Mouse (Mus musculus) C2C12 (cell line): ENCODE results near the gene Mgat4b. TPM values are rescaled to one million over a fixed set of nuclear protein-coding genes. Genes with fewer than 3 reads are reported as not detected.

ENCODE experiments used
- H3K27me3 ChIP-seq: one replicate; pipeline ENCODE4 v1.6.1; 2011; ENCODE audit not compliant: control insufficient read depth, insufficient read depth, insufficient read length
- H3K36me3 ChIP-seq: one replicate; pipeline ENCODE4 v1.6.1; 2011; ENCODE audit not compliant: control insufficient read depth, insufficient read depth
- H3K4me3 ChIP-seq: one replicate; pipeline ENCODE4 v1.5.1; 2011; ENCODE audit warnings: mild to moderate bottlenecking, control low read depth; ENCODE audit not compliant: poor library complexity, insufficient read depth, severe bottlenecking
- H3K79me2 ChIP-seq: one replicate; pipeline ENCODE4 v1.6.1; 2011; ENCODE audit not compliant: control insufficient read depth, insufficient read depth
- H3K79me3 ChIP-seq: one replicate; pipeline ENCODE4 v1.6.1; 2011; ENCODE audit warnings: low read depth, control low read depth
- H3ac ChIP-seq: one replicate; pipeline ENCODE3; 2011; ENCODE audit warnings: low read depth; ENCODE audit not compliant: control insufficient read depth, insufficient read length
- CEBPB ChIP-seq: IDR thresholded peaks from one replicate; pipeline ENCODE4 v1.6.1; 2011; ENCODE audit warnings: low read depth, mild to moderate bottlenecking, control low read depth, moderate library complexity
- CTCF ChIP-seq: IDR thresholded peaks from one replicate; pipeline ENCODE4 v1.5.1; 2011; ENCODE audit not compliant: control insufficient read depth, insufficient read depth, insufficient read length
- FOSL1 ChIP-seq: IDR thresholded peaks from one replicate; pipeline ENCODE4 v1.8.0; 2011; ENCODE audit warnings: mild to moderate bottlenecking, low read length; ENCODE audit not compliant: poor library complexity, insufficient read depth, severe bottlenecking
- MAX ChIP-seq: IDR thresholded peaks from one replicate; pipeline ENCODE4 v1.6.1; 2011; ENCODE audit warnings: mild to moderate bottlenecking, control low read depth
- MYOD1 ChIP-seq: IDR thresholded peaks from one replicate; pipeline ENCODE4 v1.6.1; 2011; ENCODE audit warnings: low read depth; ENCODE audit not compliant: control insufficient read depth, insufficient read length
- MYOG ChIP-seq: IDR thresholded peaks from one replicate; pipeline ENCODE4 v1.6.1; 2011; ENCODE audit not compliant: control insufficient read depth, insufficient read length; ENCODE audit errors: extremely low read depth
- USF1 ChIP-seq: IDR thresholded peaks from one replicate; pipeline ENCODE4 v1.6.1; 2011; ENCODE audit warnings: low read depth, mild to moderate bottlenecking, control low read depth, moderate library complexity
- polyA plus RNA-seq: library from polyadenylated mRNA; unstranded; fragments of >200 nt; fragmentation: generic; extraction: Trizol; gene quantifications from one replicate; pipeline ENCODE4 v1.2.1, GENCODE M21; 2012; ENCODE audit warnings: missing spikeins

Mgat4b gene
- polyA plus RNA-seq, 1 experiment = 139 TPM

DNA sequence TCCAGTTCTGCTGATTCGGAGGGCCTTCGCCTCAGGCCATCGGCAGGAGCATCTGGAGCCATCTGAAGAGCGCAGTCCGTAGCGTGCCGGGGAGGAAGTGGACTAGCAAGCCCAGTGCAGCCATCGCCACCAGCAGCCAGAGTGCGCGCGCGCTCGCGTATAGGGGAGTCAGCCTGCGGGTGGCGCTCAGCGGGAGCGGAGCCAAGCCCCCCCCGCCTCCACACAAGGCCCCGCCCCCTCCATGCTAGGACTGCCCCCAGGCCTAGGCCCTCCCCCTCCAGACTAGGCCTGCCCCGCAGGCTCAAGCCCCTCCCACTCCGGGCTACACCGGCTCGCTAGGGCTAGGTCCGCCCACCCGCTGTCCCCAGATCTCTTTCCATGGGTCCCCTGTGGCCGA lies 25.8 kb downstream of the Mgat4b start:
- Histone ChIP-seq H3K4me3 (no peak overlapping the region), H3K27me3 (no peaks in the 10 kb centered on the region), H3K79me2 (peaks cover 7% of the 10 kb centered on the region), H3ac (peak overlapping the region; percentile 22), H3K36me3 (peaks cover 49% of the 10 kb centered on the region), H3K79me3 (no peaks in the 10 kb centered on the region)
- TF ChIP-seq USF1 (no peak), CTCF (peak; percentile 95)

DNA sequence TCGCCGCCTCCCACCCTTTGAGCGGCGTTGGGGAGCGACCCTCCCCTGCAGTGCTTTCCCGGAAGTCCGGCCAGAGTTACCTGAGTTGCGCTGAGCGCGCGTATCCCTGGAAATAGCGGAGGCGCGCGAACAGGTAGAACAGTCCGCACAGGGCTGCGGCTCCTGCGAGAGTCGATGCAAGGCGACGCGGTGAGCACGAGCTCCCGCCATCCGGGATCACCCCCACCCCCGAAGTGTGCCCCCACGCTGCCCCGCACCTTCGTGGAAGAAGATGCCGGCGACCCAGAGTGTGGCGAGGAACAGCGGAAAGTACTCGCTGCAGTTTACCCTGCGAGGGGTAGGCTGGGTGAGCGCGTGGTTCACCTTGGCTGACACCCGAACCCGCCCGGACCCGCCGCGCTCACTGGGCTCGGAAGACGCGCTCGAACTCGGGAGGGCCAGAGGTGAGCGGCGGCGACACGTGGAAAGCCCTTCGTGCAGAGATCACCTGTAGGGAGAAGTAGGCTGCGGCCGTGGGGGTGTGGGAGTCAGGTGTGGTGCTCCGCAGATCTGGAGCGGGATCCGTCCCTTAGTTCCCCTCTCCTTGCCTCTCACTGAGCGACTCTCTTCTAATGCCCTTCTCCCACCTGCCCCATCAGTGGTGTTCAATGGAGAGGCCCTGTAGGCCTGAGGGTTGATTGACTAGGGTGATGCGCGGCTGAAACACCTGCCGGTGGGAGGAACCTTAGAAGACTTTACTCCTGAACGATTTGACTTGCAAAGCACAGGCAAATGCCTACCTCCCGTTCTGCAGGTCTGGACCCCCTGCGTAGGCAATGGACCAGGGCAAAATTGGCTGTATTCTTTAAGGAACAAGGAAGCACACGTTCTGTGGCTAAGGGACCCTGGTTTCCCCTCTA lies 26.5 kb downstream of the Mgat4b start:
- no peak overlapping the region for H3K4me3 ChIP-seq
- H3K79me3 ChIP-seq = no peaks in the 10 kb centered on the region
- peaks cover 42% of the 10 kb centered on the region for H3K36me3 ChIP-seq
- H3K27me3 ChIP-seq = no peaks in the 10 kb centered on the region
- H3K79me2 ChIP-seq = peaks cover under 1% of the 10 kb centered on the region
- peak overlapping the region; percentile 22 for H3ac ChIP-seq
- TF ChIP-seq MYOG = no peak
- TF ChIP-seq CTCF = no peak
- no peak for TF ChIP-seq MYOD1
- TF ChIP-seq CEBPB = no peak
- no peak for TF ChIP-seq MAX
- TF ChIP-seq FOSL1 = no peak
- TF ChIP-seq USF1 = no peak

DNA sequence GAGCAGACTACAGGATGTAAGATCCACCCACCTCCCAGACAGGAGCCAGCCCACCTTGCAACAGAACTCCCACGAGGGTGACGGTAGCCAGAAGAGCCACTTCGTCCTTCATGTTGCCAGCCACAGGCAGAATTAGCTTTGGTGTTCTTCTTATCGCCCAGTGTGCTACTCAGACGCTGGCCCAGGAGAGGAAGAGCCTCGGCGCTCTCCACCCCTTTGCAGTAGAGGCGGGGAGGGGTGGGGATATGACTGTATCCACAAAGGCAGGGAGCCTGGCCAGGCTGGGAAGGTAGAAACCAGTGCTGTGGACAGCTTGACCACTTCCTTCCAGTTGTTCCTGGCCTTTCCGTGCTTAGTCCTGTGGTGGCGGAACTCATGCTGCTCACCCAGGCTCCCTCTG lies 27.6 kb downstream of the Mgat4b start, which contains the start of gene Ltc4s:
Ltc4s (minus strand) TSS at position 293 of the 400 bp plus-strand sequence.
- Histone ChIP-seq H3K79me3 (no peaks in the 10 kb centered on the region), H3K4me3 (no peak within 1 kb of the TSS), H3K36me3 (peaks cover 31% of the 10 kb centered on the region), H3ac (no peak within 1 kb of the TSS), H3K79me2 (no peaks in the 10 kb centered on the region), H3K27me3 (no peaks in the 10 kb centered on the region)
- TF ChIP-seq CTCF (no peak), MYOD1 (no peak)

DNA sequence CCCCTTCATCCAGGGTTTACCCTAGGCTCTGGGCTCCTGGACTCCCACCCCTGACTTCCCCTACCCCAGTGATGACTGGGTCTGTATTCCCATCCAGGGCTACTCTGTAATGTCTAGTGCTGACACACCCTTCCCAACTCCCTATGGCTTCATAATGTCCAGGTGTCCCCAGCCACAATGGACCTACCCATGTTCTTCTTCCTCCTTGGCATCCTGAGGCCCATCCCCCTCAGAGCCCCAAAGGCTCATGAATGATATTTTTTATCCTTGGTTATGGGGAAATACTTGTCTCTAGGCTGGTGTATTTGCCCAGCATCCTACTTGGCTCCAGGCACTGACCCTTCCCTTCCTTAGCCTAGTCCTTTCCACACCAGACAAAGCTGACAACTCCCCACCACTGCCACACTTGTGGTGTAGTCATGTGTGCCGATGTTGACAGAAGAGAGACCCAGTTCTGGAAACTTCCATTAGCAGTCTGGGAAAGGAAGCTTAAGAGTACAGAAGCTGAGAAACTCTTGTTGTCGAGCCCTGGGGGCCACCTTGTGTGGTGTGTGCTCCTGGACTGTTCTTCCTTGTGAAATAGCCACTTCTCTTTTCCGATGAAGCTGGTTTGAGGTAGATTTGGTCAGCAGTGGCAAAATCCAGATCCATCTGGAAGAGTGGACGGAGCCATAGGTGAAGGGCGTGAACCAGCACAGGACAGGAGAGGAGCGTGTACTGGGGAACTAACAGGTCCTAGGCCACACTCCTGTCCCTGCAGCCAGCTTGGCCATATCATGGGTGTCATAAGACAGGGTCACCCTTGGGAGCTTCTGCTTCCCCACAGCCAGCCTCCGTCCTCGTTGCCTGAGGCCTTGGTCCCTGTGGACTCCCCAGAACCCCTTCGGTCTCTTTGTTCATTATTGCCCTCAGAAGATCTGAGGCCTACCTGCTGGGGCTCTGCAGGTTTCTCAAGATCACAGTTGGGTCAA lies 28.4 kb downstream of the Mgat4b start:
- Histone ChIP-seq H3K79me2 (no peaks in the 10 kb centered on the region), H3K79me3 (no peaks in the 10 kb centered on the region)
- no peak for TF ChIP-seq CEBPB

DNA sequence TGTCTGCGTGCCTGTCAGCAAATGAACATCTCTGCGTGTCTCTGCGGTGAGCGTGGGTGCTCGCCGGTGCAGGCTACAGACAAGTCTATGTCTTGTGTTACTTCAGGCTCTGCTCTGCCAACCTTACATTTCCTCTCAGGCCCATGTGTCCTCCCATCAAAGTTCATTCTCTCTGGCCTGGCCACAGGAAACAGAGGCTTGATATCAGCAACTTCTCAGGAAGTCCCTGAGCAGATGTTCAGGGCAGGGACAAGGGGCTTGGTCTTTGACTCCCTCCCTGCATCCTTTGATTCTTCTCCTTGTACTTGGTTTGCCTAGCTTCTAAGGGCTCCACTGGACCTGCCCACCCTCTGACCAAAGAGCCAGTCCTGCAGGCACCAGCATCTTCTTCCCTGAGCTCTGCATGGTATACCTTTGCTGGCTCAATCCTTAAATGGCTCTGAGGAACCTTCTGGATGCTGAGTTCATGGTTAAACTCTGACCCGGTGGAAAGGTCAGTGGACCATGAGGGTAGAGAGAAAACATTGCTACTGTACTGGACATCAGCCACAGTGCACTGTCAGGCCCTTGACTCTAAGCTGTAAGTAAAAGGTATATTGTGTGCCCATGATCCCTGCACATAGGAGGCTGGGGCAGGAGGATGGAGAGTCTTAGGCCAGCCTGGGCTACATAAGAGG lies 29.7 kb downstream of the Mgat4b start:
- Histone ChIP-seq H3K27me3 (no peaks in the 10 kb centered on the region), H3ac (no peak overlapping the region), H3K79me3 (no peaks in the 10 kb centered on the region), H3K4me3 (no peak overlapping the region), H3K79me2 (no peaks in the 10 kb centered on the region), H3K36me3 (peaks cover 10% of the 10 kb centered on the region)
- TF ChIP-seq MYOG (no peak), MAX (no peak), CEBPB (no peak), FOSL1 (no peak), USF1 (no peak), MYOD1 (no peak), CTCF (no peak)

More for the DNA sequence above, 28.4 kb downstream of the Mgat4b start:
- Histone ChIP-seq H3K27me3 (no peaks in the 10 kb centered on the region), H3K36me3 (peaks cover 23% of the 10 kb centered on the region), H3K4me3 (no peak overlapping the region), H3ac (no peak overlapping the region)
